In the genomic region with DNA sequence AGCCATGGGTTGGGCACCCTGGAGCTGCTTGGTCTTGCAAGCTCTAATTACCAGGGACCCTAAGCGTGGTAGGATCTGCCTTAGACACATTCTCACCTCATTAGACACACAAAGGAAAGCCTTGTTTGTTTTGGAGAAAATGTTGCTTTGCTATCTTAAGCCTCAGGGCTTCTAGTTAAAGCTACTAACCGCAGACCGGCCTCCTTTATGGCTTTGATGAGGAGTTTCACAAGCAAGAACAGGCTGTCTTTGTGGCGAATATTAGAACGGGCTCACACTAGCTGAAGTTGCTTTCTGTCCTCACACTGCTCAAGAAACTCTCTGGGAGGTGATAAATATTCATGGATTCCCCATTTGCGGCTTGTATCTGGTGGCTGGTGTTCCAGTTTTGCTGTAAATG, we compare ENCODE assay signal across 11 mouse cellular contexts. TPM values are rescaled to one million over a fixed set of nuclear protein-coding genes. Genes with fewer than 3 reads are reported as not detected.
DNase-seq lines count a peak whose midpoint lies in the region; ATAC-seq lines count a peak whose summit lies in the region.
"Had no signal": no experiment of that assay in that cellular context is flagged by ENCODE, and none has a peak within 500 bp of the region (broad histone marks: within the 10 kb centered on the region; RNA-seq: fewer than 3 reads in every experiment).

No protein-coding gene starts in this region.

- no peaks in the 10 kb centered on the region; the same call in none of the 2 replicates for H3K4me1 ChIP-seq in forebrain, embryonic 11.5 days (replicated peaks; ENCODE audit: control insufficient read depth, insufficient read depth, low read length)
- H3K4me1 ChIP-seq in forebrain, embryonic 12.5 days: peaks cover 14% of the 10 kb centered on the region
- peaks cover 40% of the 10 kb centered on the region for H3K4me1 ChIP-seq in embryonic facial prominence, embryonic 14.5 days (ENCODE audit: control insufficient read depth, insufficient read depth, low read length)
- H3K4me1 ChIP-seq in limb, embryonic 10.5 days: peaks cover 66% of the 10 kb centered on the region

- ATAC-seq in forebrain, embryonic 11.5 days (replicated peaks; ENCODE audit: low FRiP score): peak; percentile 42; the same call in 1 of the 2 replicates
- no peak for ATAC-seq in forebrain, embryonic 12.5 days (ENCODE audit: low FRiP score)
- ATAC-seq in embryonic facial prominence, embryonic 14.5 days (ENCODE audit: low read depth): peak; percentile 34; the same call in 1 of the 2 replicates

- no peak overlapping the region for H3K4me2 ChIP-seq in forebrain, embryonic 11.5 days (ENCODE audit: low read depth, low read length, severe bottlenecking)
- no peak overlapping the region for H3K4me2 ChIP-seq in forebrain, embryonic 12.5 days
- peak overlapping the region; percentile 12; the same call in 1 of the 2 replicates for H3K4me2 ChIP-seq in embryonic facial prominence, embryonic 14.5 days (ENCODE audit: low read depth, low read length)
- H3K4me2 ChIP-seq: lung, embryonic 15.5 days had no signal

- no peak overlapping the region for H3K9ac ChIP-seq in forebrain, embryonic 11.5 days (ENCODE audit: low read length)
- no peak overlapping the region for H3K9ac ChIP-seq in forebrain, embryonic 12.5 days
- no peak overlapping the region for H3K9ac ChIP-seq in embryonic facial prominence, embryonic 14.5 days (ENCODE audit: low read depth, low read length)
- H3K9ac ChIP-seq: lung, embryonic 15.5 days had no signal

- DNase-seq in forebrain, embryonic 11.5 days (ENCODE audit: low spot score): no peak
- peak; percentile 19 to 49 for DNase-seq in left cerebral cortex, adult 9 months (ENCODE audit: low spot score in 2 of 2)
- DNase-seq in left cerebral cortex, postnatal 4 days: no peak
- peak; percentile 70 for DNase-seq in embryonic facial prominence, embryonic 14.5 days (ENCODE audit: low spot score)
- no peak for DNase-seq in limb, embryonic 10.5 days (ENCODE audit: low spot score)
- DNase-seq in cerebellum, postnatal 36 days: no peak
- DNase-seq in c-Kit-positive CD71-positive TER-119-positive erythroid progenitor cells, embryonic 14.5 days (ENCODE audit: low spot score): no peak
- DNase-seq: kidney, postnatal 10 days; spleen, adult 18-20 months had no signal

- H3K27ac ChIP-seq in forebrain, embryonic 11.5 days (ENCODE audit: low read depth, low read length): no peak overlapping the region
- H3K27ac ChIP-seq in forebrain, embryonic 12.5 days: no peak overlapping the region
- peak overlapping the region; percentile 68 for H3K27ac ChIP-seq in embryonic facial prominence, embryonic 14.5 days (replicated peaks; ENCODE audit: low read depth, low read length)
- H3K27ac ChIP-seq in limb, embryonic 10.5 days: peak overlapping the region; percentile 85
- H3K27ac ChIP-seq: lung, embryonic 15.5 days had no signal

- intact Hi-C loops in left cerebral cortex, postnatal 4 days (cut with DNase I): no loop called here

- H3K9me3 ChIP-seq in forebrain, embryonic 11.5 days (ENCODE audit: control insufficient read depth, low read length): no peaks in the 10 kb centered on the region
- no peaks in the 10 kb centered on the region for H3K9me3 ChIP-seq in forebrain, embryonic 12.5 days
- H3K9me3 ChIP-seq in embryonic facial prominence, embryonic 14.5 days (ENCODE audit: control insufficient read depth, low read length): no peaks in the 10 kb centered on the region
- no peaks in the 10 kb centered on the region for H3K9me3 ChIP-seq in limb, embryonic 10.5 days (replicated peaks)
- H3K9me3 ChIP-seq: lung, embryonic 15.5 days had no signal

- 27% methylated on average over 6 of the region's 6 CpGs for WGBS in forebrain, embryonic 11.5 days
- WGBS in forebrain, embryonic 12.5 days: 19% methylated on average over 6 of the region's 6 CpGs
- WGBS in embryonic facial prominence, embryonic 14.5 days: 19% methylated on average over 6 of the region's 6 CpGs
- WGBS in limb, embryonic 10.5 days: 16% methylated on average over 6 of the region's 6 CpGs

- no peak overlapping the region for H3K4me3 ChIP-seq in forebrain, embryonic 11.5 days (ENCODE audit: low read depth, low read length)
- H3K4me3 ChIP-seq in forebrain, embryonic 12.5 days (replicated peaks): no peak overlapping the region
- H3K4me3 ChIP-seq in embryonic facial prominence, embryonic 14.5 days (ENCODE audit: low read depth, low read length): no peak overlapping the region
- H3K4me3 ChIP-seq in limb, embryonic 10.5 days: no peak overlapping the region
- H3K4me3 ChIP-seq: lung, embryonic 15.5 days had no signal

- no peaks in the 10 kb centered on the region for H3K36me3 ChIP-seq in forebrain, embryonic 11.5 days (ENCODE audit: control insufficient read depth, insufficient read depth, low read length)
- H3K36me3 ChIP-seq in forebrain, embryonic 12.5 days (replicated peaks): no peaks in the 10 kb centered on the region
- no peaks in the 10 kb centered on the region for H3K36me3 ChIP-seq in embryonic facial prominence, embryonic 14.5 days (ENCODE audit: control insufficient read depth, insufficient read depth, low read length)
- peaks cover 46% of the 10 kb centered on the region for H3K36me3 ChIP-seq in limb, embryonic 10.5 days
- H3K36me3 ChIP-seq: lung, embryonic 15.5 days had no signal

- no peaks in the 10 kb centered on the region for H3K27me3 ChIP-seq in forebrain, embryonic 11.5 days (ENCODE audit: control insufficient read depth, insufficient read depth, low read length)
- H3K27me3 ChIP-seq in forebrain, embryonic 12.5 days: no peaks in the 10 kb centered on the region
- H3K27me3 ChIP-seq in embryonic facial prominence, embryonic 14.5 days (replicated peaks; ENCODE audit: control insufficient read depth, insufficient read depth, low read length): no peaks in the 10 kb centered on the region
- H3K27me3 ChIP-seq in limb, embryonic 10.5 days (ENCODE audit: low read depth, poor library complexity, severe bottlenecking): no peaks in the 10 kb centered on the region
- H3K27me3 ChIP-seq: lung, embryonic 15.5 days had no signal

RNA-seq across cellular contexts. Expression of a gene that starts 10.5 kb away (rescaled TPM):
- polyA plus RNA-seq in forebrain, embryonic 11.5 days (2014; fragmentation: Nextera tagmentation; extraction: Ambion mirVana): 4.4 and 4.5 TPM in 2 replicates
- 2.2 and 2.7 TPM in 2 replicates for polyA plus RNA-seq in forebrain, embryonic 12.5 days (2016; fragmentation: Nextera tagmentation; extraction: Ambion mirVana)
- total RNA-seq in left cerebral cortex, postnatal 4 days (2021): 1 to 10 TPM; 3.8 to 4.0 TPM
- polyA plus RNA-seq in embryonic facial prominence, embryonic 14.5 days (2014; fragmentation: Nextera tagmentation; extraction: Ambion mirVana): 9.6 and 9.8 TPM in 2 replicates
- polyA plus RNA-seq in limb, embryonic 10.5 days (2016; fragmentation: Nextera tagmentation; extraction: Ambion mirVana): 14.5 and 22.3 TPM in 2 replicates

RNA-seq across cellular contexts. Expression of a gene that starts 22.1 kb away (rescaled TPM):
- polyA plus RNA-seq in forebrain, embryonic 11.5 days (2014; fragmentation: Nextera tagmentation; extraction: Ambion mirVana): 104 and 120 TPM in 2 replicates
- 98.8 and 99.9 TPM in 2 replicates for polyA plus RNA-seq in forebrain, embryonic 12.5 days (2016; fragmentation: Nextera tagmentation; extraction: Ambion mirVana)
- 100 to 1,000 TPM in 1 of 2 experiments, 10 to 100 TPM in 1; 94.2 to 102 TPM for total RNA-seq in left cerebral cortex, postnatal 4 days (2021)
- polyA plus RNA-seq in embryonic facial prominence, embryonic 14.5 days (2014; fragmentation: Nextera tagmentation; extraction: Ambion mirVana): 57.4 and 60.0 TPM in 2 replicates
- 85.7 and 96.3 TPM in 2 replicates for polyA plus RNA-seq in limb, embryonic 10.5 days (2016; fragmentation: Nextera tagmentation; extraction: Ambion mirVana)

Comparison
In these comparisons a context has a peak if more than half of its experiments do, and no peak if none do; other contexts are left out.
1. DNase-seq: peak in left cerebral cortex, adult 9 months (2 of 2) and embryonic facial prominence, embryonic 14.5 days (single experiment); none in forebrain, embryonic 11.5 days (single experiment), left cerebral cortex, postnatal 4 days (single experiment), limb, embryonic 10.5 days (single experiment), cerebellum, postnatal 36 days (0 of 2) and c-Kit-positive CD71-positive TER-119-positive erythroid progenitor cells, embryonic 14.5 days (single experiment).
2. H3K27ac ChIP-seq: peak in embryonic facial prominence, embryonic 14.5 days (single experiment) and limb, embryonic 10.5 days (single experiment); none in forebrain, embryonic 11.5 days (single experiment) and forebrain, embryonic 12.5 days (single experiment).